ENCODE assay signal across 24 mouse cellular contexts in the genomic region with DNA sequence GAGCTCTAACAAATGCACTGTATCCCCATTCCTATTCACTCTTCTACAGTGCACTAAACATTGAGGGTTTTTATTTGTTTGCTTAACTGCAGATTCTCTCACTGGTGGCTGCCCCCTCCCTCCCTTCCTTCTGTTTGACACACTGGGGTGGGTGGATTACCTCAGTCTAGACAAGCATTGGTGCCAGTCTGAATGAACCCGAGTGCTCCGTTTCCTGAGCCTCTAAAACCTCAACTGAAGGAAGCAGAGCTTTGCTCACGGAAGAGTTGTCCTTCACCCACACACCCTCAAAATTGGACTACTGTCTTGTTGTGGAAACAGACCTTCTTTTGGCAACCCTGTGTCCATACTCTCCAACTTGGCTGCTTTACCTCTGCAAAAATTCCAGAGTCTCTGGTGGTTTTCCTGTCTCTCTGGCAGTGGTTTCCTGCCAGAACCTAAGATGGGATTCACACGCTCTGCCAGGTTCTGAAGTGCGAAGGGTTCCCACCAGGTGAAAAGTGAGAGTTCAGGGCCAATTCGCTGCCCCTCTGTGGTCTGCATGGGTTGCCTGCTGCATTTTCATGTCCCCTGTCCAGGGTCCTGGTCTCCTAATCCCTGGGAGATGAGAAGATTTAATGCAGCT.
"Had no signal": no experiment of that assay in that cellular context is flagged by ENCODE, and none has a peak within 500 bp of the region (broad histone marks: within the 10 kb centered on the region; RNA-seq: fewer than 3 reads in every experiment).

No protein-coding gene starts in this region.

- H3K27ac ChIP-seq: kidney, postnatal 0 days; layer of hippocampus, adult 2 months; limb, embryonic 10.5 days; limb, embryonic 13.5 days; liver, embryonic 12.5 days; liver, embryonic 15.5 days; lung, embryonic 15.5 days; midbrain, embryonic 10.5 days; midbrain, embryonic 13.5 days; neural tube, embryonic 12.5 days; neural tube, embryonic 15.5 days had no signal

- DNase-seq: kidney, postnatal 25 days; layer of hippocampus, adult 9-11 months; liver; lung, adult 18-20 months; lung, postnatal 10 days; lung, postnatal 36 days; right cerebral cortex, adult 18-20 months; right cerebral cortex, postnatal 14 days; spleen, adult 18-20 months; thymus, adult 2 months; thymus, postnatal 14 days; thymus, postnatal 4 days had no signal

- H3K4me3 ChIP-seq: layer of hippocampus, adult 2 months; limb, embryonic 10.5 days; limb, embryonic 13.5 days; liver, embryonic 12.5 days; liver, embryonic 15.5 days; lung, embryonic 15.5 days; megakaryocyte, embryonic 14.5 days; midbrain, embryonic 10.5 days; midbrain, embryonic 13.5 days; neural tube, embryonic 12.5 days; neural tube, embryonic 15.5 days had no signal

- ATAC-seq: liver, embryonic 12.5 days; midbrain, embryonic 13.5 days had no signal
